Mouse (Mus musculus) embryonic facial prominence, embryonic 13.5 days (tissue): ENCODE data around the gene Ndrg2. TPM values are rescaled to one million over a fixed set of nuclear protein-coding genes. Genes with fewer than 3 reads are reported as not detected.

ENCODE experiments used
- ATAC-seq: fragments of 200-750 bp; cut with Nextera tagmentation; 2 replicates; pipeline ENCODE4 v1.8.0; 2017; ENCODE audit warnings: low read depth; ENCODE audit not compliant: insufficient number of reproducible peaks, insufficient read depth, low FRiP score, low TSS enrichment
- H3K27ac ChIP-seq: fragments of 300-500 bp; sonication (generic); 2 replicates; pipeline ENCODE4 v1.5.1; 2015; ENCODE audit warnings: moderate library complexity, mild to moderate bottlenecking, inconsistent platforms
- H3K27me3 ChIP-seq: fragments of 300-500 bp; sonication (generic); 2 replicates; pipeline ENCODE4 v1.6.1; 2015; ENCODE audit warnings: mild to moderate bottlenecking, inconsistent platforms
- H3K36me3 ChIP-seq: fragments of 300-500 bp; sonication (generic); 2 replicates; pipeline ENCODE4 v1.6.1; 2015; ENCODE audit warnings: mild to moderate bottlenecking, inconsistent platforms
- H3K4me1 ChIP-seq: fragments of 300-500 bp; sonication (generic); 2 replicates; pipeline ENCODE4 v1.6.1; 2015; ENCODE audit warnings: inconsistent platforms
- H3K4me2 ChIP-seq: fragments of 300-500 bp; sonication (generic); 2 replicates; pipeline ENCODE4 v1.6.1; 2015; ENCODE audit warnings: moderate library complexity, mild to moderate bottlenecking, inconsistent platforms
- H3K4me3 ChIP-seq: fragments of 300-500 bp; sonication (generic); 2 replicates; pipeline ENCODE4 v1.5.1; 2015; ENCODE audit warnings: mild to moderate bottlenecking, inconsistent platforms
- H3K9ac ChIP-seq: fragments of 300-500 bp; sonication (generic); 2 replicates; pipeline ENCODE4 v1.6.1; 2015; ENCODE audit warnings: mild to moderate bottlenecking, inconsistent platforms
- H3K9me3 ChIP-seq: fragments of 300-500 bp; sonication (generic); 2 replicates; pipeline ENCODE4 v1.6.1; 2016; ENCODE audit warnings: inconsistent platforms
- WGBS: fragments of 180-500 bp; shearing (Covaris S2); methylation state at CpG from one replicate; pipeline ENCODE4 v1.1.7; 2015; ENCODE audit warnings: mixed read lengths; 5-methylcytosine and 5-hydroxymethylcytosine counted together
- polyA plus RNA-seq: library from polyadenylated mRNA; unstranded; fragments of >200 nt; fragmentation: Nextera tagmentation; extraction: Ambion mirVana; gene quantifications from 2 replicates; pipeline ENCODE4 v1.2.1, GENCODE M21; 2015

Ndrg2 gene
- polyA plus RNA-seq, result 55.2 and 72.4 TPM in 2 replicates

DNA sequence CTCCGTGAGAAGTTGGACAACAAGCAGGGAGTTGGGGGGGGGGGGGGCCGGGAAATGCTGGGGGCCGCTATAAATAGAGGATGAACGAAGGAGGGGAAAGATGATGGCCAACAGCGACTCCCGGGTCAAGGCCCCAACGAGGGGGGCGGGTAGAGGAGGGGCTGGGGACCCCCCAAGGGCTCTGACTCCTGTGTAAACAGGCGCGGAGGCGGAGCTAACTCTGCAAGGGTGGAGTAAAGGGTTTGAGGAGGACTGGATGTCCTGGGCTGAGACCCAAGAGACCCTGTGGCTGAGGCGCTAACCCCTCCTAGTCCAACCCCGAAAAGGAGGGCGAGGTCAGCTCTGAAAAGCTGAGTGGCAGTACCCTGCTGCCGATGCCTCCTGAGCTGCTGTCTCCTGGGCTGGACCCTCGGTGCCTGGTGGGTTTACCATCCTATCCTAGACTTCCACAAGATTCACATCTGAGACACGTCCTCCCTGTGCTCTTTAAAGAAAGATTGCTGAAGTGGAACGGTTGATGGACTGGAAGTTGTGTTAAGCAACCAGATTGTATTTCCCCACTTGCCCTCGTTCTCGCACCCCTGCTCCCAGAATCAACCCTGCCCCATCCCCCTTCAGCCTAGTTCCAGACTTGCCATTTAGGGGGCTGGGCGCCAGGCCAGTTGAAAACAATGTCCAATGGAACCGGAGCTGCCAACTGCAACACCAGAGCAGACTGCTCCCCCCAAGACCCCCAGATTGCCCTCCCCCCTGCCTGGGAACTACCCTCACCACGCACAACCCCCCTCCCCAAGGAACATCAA lies at the start of gene Ndrg2:
Gene Ndrg2 (minus strand): TSS at position 199 of the 803 bp plus-strand sequence.
- H3K4me3 ChIP-seq, result peak within 1 kb of the TSS; percentile 51
- H3K36me3 ChIP-seq, result peaks cover 15% of the 10 kb centered on the region
- H3K27ac ChIP-seq, result peak within 1 kb of the TSS; percentile 90
- ATAC-seq, result peak; percentile 68
- no peaks in the 10 kb centered on the region for H3K9me3 ChIP-seq
- no peaks in the 10 kb centered on the region for H3K27me3 ChIP-seq
- H3K9ac ChIP-seq, result peak within 1 kb of the TSS; percentile 72
- 2% methylated on average over 21 of the region's 23 CpGs for WGBS
- peak within 1 kb of the TSS; percentile 87 for H3K4me2 ChIP-seq
- peaks cover 26% of the 10 kb centered on the region for H3K4me1 ChIP-seq

DNA sequence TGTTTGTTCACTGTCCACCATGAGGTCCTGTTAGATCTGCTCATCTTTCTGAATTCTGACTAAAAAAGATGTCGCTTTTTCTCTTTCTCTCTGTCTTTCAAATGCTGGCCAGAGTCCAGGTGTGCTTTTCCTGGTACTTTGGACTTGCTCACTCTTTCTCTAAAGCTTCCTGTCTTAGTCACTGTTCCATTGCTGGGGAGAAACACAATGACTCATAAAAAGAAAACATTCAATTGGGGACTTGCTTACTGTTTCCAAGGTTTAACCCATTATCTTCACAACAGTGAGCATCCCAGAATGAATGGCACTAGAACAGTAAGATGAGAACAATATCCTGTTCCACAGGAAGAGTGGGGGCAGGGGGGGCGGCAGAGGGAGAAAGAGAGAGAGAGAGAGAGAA lies 46.4 kb upstream of the Ndrg2 start:
- no peak overlapping the region for H3K9ac ChIP-seq
- H3K36me3 ChIP-seq, result no peaks in the 10 kb centered on the region
- H3K9me3 ChIP-seq, result no peaks in the 10 kb centered on the region
- ATAC-seq, result no peak
- 95% methylated on average over 2 of the region's 2 CpGs for WGBS
- no peak overlapping the region for H3K4me3 ChIP-seq
- H3K4me1 ChIP-seq, result no peaks in the 10 kb centered on the region
- no peak overlapping the region for H3K4me2 ChIP-seq
- H3K27me3 ChIP-seq, result no peaks in the 10 kb centered on the region
- H3K27ac ChIP-seq, result no peak overlapping the region

DNA sequence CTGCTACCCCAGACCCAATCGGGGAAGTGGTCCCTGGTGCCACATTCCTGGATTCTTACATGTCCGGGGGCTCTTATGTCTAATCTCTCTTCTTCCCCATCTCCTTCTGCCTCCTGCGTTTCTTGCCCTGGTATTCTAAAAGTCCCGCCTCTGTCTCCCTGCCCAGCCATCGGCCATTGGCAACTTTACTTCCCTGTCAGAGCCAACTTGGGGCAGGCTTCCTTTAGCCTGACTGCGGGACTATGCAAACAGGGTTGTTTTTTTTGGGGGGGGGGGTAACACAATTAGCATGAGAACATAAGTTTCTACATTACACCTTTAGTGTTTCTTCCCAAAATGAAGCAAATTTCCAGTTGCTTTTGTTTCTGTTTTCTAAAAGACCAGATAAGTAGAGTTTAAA lies 29.4 kb upstream of the Ndrg2 start:
- Histone ChIP-seq H3K4me3 (no peak overlapping the region), H3K27ac (no peak overlapping the region), H3K27me3 (no peaks in the 10 kb centered on the region), H3K36me3 (no peaks in the 10 kb centered on the region), H3K9ac (no peak overlapping the region), H3K4me1 (peaks cover 13% of the 10 kb centered on the region), H3K9me3 (0 out of 2 replicates have a peak, but pooled peaks cover 3% of the 10 kb centered on the region), H3K4me2 (no peak overlapping the region)
- 80% methylated on average over 6 of the region's 6 CpGs for WGBS
- ATAC-seq, result no peak

DNA sequence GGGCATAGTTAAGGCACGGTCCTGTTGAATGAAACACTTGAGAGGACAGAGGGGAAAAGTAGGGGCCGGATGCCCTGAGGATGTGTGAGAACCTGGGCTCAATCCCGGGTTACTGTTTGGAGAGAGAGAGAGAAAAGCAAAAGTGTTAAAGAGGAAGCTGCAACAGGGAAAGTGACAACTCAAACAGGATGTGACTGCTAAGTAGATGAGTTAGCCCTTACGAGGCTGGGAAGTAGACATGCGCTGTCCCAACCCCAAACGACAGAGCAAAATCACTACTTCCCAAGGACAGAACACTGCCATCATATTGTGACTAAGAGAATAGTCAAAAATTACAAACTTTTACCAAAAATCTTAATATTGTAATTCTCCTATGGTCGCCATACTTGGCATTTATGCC lies 28.3 kb upstream of the Ndrg2 start:
- Histone ChIP-seq H3K27ac (no peak overlapping the region), H3K9ac (no peak overlapping the region), H3K4me2 (no peak overlapping the region), H3K4me1 (peaks cover 13% of the 10 kb centered on the region), H3K4me3 (no peak overlapping the region), H3K27me3 (no peaks in the 10 kb centered on the region), H3K36me3 (no peaks in the 10 kb centered on the region), H3K9me3 (0 out of 2 replicates have a peak, but pooled peaks cover 8% of the 10 kb centered on the region)
- ATAC-seq, result no peak
- WGBS, result 41% methylated on average over 7 of the region's 7 CpGs

DNA sequence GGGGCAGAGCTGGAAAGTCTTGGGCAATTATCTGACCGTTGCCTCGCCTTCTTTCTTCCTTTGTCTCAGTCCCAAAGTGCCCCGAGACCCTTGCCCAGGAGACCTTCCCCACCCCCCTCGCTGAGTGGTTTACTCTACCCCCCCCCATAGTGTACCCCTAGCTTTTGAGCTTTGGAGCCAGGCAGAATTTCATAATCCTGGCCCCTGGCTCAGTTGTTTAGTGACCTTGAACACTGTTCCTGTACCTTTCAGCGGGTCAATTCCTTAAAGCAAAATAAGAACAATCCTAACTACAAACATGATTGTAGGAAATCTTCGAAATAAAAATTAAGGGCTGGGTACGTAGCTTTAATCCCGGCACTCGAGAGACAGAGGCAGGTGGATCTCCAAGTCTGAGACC lies 27.6 kb upstream of the Ndrg2 start:
- no peak for ATAC-seq
- Histone ChIP-seq H3K36me3 (no peaks in the 10 kb centered on the region), H3K4me1 (peaks cover 13% of the 10 kb centered on the region), H3K9me3 (0 out of 2 replicates have a peak, but pooled peaks cover 8% of the 10 kb centered on the region), H3K9ac (peak overlapping the region; percentile 2; the same call in 1 of the 2 replicates), H3K4me2 (no peak overlapping the region), H3K4me3 (no peak overlapping the region), H3K27ac (no peak overlapping the region), H3K27me3 (no peaks in the 10 kb centered on the region)
- 43% methylated on average over 9 of the region's 9 CpGs for WGBS

DNA sequence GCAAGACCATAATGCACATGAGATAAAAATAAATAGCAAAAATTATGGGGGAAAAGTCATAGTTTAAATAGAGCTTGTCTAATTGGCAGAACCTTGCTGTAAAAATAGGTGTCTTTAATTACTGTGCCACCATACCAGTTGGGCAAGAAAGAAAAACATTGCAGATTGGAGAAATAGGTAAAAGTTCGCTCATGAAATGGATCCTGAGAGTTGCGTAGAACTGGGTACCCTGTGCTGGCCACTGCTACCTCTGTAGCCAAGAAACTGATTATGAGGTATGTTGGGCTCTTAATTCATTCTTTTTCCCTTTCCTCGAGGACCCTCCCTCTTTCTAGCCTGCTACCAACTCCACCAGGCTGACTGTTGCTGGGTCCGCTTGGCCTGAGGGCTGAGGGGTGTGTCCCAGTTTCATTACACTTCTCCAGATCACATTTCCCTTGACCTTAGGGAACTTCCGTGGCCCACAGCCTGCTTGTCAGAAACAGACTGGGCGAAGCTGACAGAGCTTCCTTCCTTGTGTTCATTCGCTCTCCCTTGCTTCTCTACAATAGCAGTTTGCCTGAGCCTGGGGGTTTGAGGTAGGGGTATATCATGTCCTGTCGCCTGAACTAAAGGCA lies 27.1 kb upstream of the Ndrg2 start:
- no peak overlapping the region for H3K4me3 ChIP-seq
- 0 out of 2 replicates have a peak, but pooled peaks cover 8% of the 10 kb centered on the region for H3K9me3 ChIP-seq
- WGBS, result 17% methylated on average over 8 of the region's 8 CpGs
- no peak for ATAC-seq
- no peak overlapping the region for H3K27ac ChIP-seq
- H3K27me3 ChIP-seq, result no peaks in the 10 kb centered on the region
- no peaks in the 10 kb centered on the region for H3K36me3 ChIP-seq
- H3K9ac ChIP-seq, result peak overlapping the region; percentile 2; the same call in 1 of the 2 replicates
- no peak overlapping the region for H3K4me2 ChIP-seq
- peaks cover 13% of the 10 kb centered on the region for H3K4me1 ChIP-seq

DNA sequence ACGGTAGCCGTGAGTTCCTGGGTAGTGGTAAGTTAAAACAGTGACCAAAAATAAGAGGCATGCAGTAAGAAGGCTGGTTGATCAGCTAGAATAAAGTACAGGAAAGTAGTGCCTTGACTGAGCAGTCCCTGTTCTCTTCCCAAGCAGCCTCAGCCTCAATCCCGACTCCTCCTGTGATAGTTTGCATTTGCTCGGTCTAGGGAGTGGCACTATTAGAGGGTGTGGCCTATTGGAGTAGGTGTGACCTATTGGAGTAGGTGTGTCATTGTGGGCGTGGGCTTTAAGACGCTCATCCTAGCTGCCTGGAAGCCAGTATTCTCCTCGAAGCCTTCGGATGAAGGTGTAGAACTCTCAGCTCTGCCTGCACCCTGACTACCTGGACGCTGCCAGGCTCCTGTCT lies 25.0 kb upstream of the Ndrg2 start:
- WGBS, result 84% methylated on average over 9 of the region's 9 CpGs

DNA sequence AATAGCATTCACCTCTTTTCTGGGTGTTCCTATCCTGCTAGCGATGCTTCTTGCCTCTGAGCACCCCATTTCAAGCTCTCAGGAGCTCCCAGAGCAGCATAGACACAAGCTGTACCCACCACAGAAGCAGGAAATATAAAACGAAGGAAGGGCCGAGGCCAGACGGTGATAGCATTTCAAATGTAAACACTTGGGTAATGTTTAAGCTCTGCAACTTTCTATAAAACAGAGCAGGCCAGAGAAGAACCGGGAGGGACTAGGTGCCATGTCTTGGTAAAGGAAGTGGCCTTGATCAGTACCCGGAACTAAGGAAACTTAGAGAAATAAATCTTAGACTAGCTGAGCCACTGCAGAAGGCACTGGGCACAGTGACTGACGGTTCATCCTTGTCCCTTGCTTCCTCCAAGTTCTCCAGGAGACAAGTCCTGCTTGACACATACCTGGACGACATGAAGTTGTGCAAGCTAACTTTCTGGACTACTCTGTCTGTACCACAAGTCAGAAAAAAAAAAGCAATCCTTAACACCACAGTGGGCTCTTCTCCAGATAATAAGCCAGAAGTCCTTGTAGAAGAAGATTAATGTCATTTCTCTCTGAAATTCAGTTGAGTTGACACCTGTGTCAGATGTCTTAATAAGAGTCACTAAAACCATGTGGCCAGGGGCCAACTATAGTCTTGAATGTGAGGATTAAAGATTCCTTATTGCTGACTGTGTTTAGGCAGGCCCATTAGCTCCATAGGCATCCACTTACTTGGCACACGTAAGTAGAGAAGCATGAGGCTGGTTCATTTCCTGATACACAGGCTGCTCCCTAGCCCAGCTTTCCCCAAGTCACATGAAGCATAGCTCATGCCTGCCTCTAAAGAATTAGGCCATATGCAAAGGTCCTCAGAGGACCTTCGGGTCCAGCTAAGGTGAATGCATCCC lies 18.4 kb upstream of the Ndrg2 start:
- ATAC-seq, result peak; percentile 43; the same call in 1 of the 2 replicates
- Histone ChIP-seq H3K27ac (peak overlapping the region; percentile 22; the same call in 1 of the 2 replicates), H3K9ac (no peak overlapping the region), H3K4me2 (no peak overlapping the region), H3K4me1 (no peaks in the 10 kb centered on the region; the same call in 1 of the 2 replicates), H3K4me3 (no peak overlapping the region), H3K27me3 (no peaks in the 10 kb centered on the region), H3K9me3 (no peaks in the 10 kb centered on the region), H3K36me3 (no peaks in the 10 kb centered on the region)
- 69% methylated on average over 10 of the region's 10 CpGs for WGBS

More for the DNA sequence above, 25.0 kb upstream of the Ndrg2 start:
- Histone ChIP-seq H3K27ac (no peak overlapping the region), H3K9me3 (0 out of 2 replicates have a peak, but pooled peaks cover 8% of the 10 kb centered on the region), H3K4me2 (no peak overlapping the region), H3K4me3 (no peak overlapping the region), H3K9ac (no peak overlapping the region), H3K36me3 (no peaks in the 10 kb centered on the region), H3K27me3 (no peaks in the 10 kb centered on the region), H3K4me1 (peaks cover 13% of the 10 kb centered on the region)
- ATAC-seq, result no peak

DNA sequence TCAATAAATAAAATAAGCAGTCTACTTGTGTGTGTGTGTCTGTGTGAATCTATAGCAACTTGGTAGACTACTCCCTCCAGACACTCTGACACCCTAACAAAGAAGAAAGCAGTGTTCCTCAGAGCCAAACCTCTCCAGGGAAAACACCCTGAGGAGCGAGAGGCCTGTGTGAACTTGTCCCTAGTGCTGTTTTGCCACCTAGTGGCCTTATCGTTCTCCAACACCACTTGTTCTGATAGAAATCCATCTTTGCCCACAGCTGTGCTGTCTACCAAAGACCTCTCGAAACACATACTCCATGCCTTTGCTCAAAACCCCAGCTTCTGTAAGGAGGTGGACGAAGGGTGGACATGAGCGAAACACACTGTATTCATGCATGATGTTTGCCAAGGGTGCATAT lies 16.9 kb upstream of the Ndrg2 start:
- no peak overlapping the region for H3K9ac ChIP-seq
- no peaks in the 10 kb centered on the region for H3K27me3 ChIP-seq
- H3K4me1 ChIP-seq, result peaks cover 3% of the 10 kb centered on the region; the same call in 1 of the 2 replicates
- 36% methylated on average over 5 of the region's 5 CpGs for WGBS
- ATAC-seq, result peak; percentile 69; the same call in 1 of the 2 replicates
- H3K27ac ChIP-seq, result no peak overlapping the region
- no peaks in the 10 kb centered on the region for H3K9me3 ChIP-seq
- H3K4me3 ChIP-seq, result no peak overlapping the region
- no peak overlapping the region for H3K4me2 ChIP-seq
- no peaks in the 10 kb centered on the region for H3K36me3 ChIP-seq

DNA sequence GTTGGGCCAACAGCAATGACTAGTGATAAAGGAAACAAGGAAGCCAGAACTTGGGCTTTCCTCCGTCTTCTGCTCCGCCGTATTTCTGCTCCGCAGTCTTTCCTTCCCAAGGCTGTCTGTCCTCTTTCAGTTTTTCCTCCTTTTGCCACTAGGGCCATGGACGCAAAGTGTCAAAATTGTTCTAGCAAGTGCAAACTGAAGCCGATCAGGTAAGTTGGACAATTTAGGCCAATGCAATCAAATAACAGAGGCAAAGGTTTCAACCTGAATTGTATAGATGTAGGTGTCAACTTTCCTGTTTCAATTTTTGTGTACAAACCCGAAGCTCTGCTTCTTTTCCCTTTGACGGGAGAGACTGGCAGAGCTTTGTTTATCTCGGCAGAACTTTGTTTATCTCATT lies 16.0 kb upstream of the Ndrg2 start:
- ATAC-seq, result no peak
- Histone ChIP-seq H3K36me3 (no peaks in the 10 kb centered on the region), H3K4me3 (no peak overlapping the region), H3K27me3 (no peaks in the 10 kb centered on the region), H3K4me2 (no peak overlapping the region), H3K9ac (no peak overlapping the region; the same call in 1 of the 2 replicates), H3K9me3 (no peaks in the 10 kb centered on the region), H3K4me1 (peaks cover 3% of the 10 kb centered on the region; the same call in 1 of the 2 replicates), H3K27ac (no peak overlapping the region)
- WGBS, result 59% methylated on average over 9 of the region's 9 CpGs
